Mouse (Mus musculus): ENCODE data around the gene Obp1a.

The Obp1a gene

DNA sequence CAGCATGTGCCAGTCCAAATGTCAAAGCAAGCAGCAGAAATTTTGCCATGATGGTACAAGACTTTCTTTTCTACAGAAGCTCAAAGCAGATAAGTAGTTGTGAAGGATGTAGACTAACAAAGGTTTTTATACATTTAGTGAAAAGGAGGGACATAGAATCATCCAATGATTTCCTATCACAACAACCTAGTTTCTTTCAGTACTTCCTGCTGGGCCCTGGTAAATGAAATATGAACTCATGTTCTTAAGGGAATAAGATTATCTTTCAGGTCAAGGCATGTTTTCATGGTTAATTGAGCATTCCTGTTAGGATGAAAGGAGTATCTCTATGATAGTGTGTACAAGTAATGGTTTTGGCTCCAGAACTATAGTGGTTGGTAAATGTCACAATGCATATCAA is at the start of gene Obp1a:
Gene Obp1a (minus strand): TSS at position 101 of the 400 bp plus-strand sequence.
- no peak for DNase-seq (ENCODE audit: low spot score)

- DNase-seq (ENCODE audit: low spot score), result no peak
These were observed 34.0 kb upstream of the Obp1a start, which contains the start of gene Gm5938 for GRCm38 (mm10) chrX:78125167-78125566. Gene Gm5938, plus strand, starts transcription at chrX:78125467.

All from layer of hippocampus, adult 9-10 months (tissue).